In the genomic region with DNA sequence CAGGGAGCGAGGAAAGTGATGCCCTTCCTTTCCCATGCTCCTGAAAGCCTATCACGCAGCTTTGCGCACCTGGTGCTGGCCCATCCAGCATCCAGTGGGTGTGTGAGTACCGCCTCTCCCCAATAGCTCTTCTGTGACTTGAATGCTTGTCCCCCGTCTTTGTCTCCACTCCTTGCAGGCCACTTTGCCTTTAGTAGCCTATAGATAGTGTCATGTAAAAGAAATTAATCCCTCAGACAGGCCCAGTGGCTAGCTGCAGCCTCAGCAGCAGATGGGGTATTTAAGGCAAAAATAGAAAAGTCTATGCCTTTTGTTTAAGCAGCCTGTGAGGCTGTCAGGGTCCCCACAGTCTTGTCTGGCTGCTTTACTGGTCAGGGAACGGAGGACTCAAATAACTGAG, we compare ENCODE assay signal across 27 mouse cellular contexts.
DNase-seq lines count a peak whose midpoint lies in the region; ATAC-seq and TF ChIP-seq lines count a peak whose summit lies in the region.
"Had no signal": no experiment of that assay in that cellular context is flagged by ENCODE, and none has a peak within 500 bp of the region (broad histone marks: within the 10 kb centered on the region; RNA-seq: fewer than 3 reads in every experiment).

No protein-coding gene starts in this region.

- H3K4me3 ChIP-seq in forebrain, embryonic 11.5 days (ENCODE audit: low read depth, low read length) = no peak overlapping the region
- H3K4me3 ChIP-seq in forebrain, postnatal 0 days (ENCODE audit: low read depth, low read length) = no peak overlapping the region
- no peak overlapping the region for H3K4me3 ChIP-seq in neural tube, embryonic 12.5 days
- H3K4me3 ChIP-seq in neural tube, embryonic 15.5 days (replicated peaks) = no peak overlapping the region
- no peak overlapping the region for H3K4me3 ChIP-seq in midbrain, embryonic 12.5 days
- H3K4me3 ChIP-seq: embryonic facial prominence, embryonic 12.5 days had no signal

- no peaks in the 10 kb centered on the region for H3K9me3 ChIP-seq in forebrain, embryonic 11.5 days (ENCODE audit: control insufficient read depth, low read length)
- H3K9me3 ChIP-seq in forebrain, postnatal 0 days (ENCODE audit: low read length) = no peaks in the 10 kb centered on the region
- H3K9me3 ChIP-seq in neural tube, embryonic 12.5 days = no peaks in the 10 kb centered on the region
- no peaks in the 10 kb centered on the region for H3K9me3 ChIP-seq in neural tube, embryonic 15.5 days (replicated peaks)
- H3K9me3 ChIP-seq in midbrain, embryonic 12.5 days = no peaks in the 10 kb centered on the region
- H3K9me3 ChIP-seq: embryonic facial prominence, embryonic 12.5 days had no signal

- peak overlapping the region; percentile 35 for H3K9ac ChIP-seq in forebrain, embryonic 11.5 days (ENCODE audit: low read length)
- H3K9ac ChIP-seq in forebrain, postnatal 0 days = no peak overlapping the region
- no peak overlapping the region for H3K9ac ChIP-seq in neural tube, embryonic 12.5 days
- H3K9ac ChIP-seq in neural tube, embryonic 15.5 days (replicated peaks) = no peak overlapping the region
- H3K9ac ChIP-seq in midbrain, embryonic 12.5 days (replicated peaks) = no peak overlapping the region
- H3K9ac ChIP-seq: embryonic facial prominence, embryonic 12.5 days; liver, postnatal 0 days had no signal

- peak overlapping the region; percentile 6; the same call in 1 of the 2 replicates for H3K27ac ChIP-seq in forebrain, embryonic 11.5 days (ENCODE audit: low read depth, low read length)
- H3K27ac ChIP-seq in forebrain, postnatal 0 days (ENCODE audit: low read depth, low read length) = no peak overlapping the region
- H3K27ac ChIP-seq in neural tube, embryonic 12.5 days = no peak overlapping the region
- H3K27ac ChIP-seq in neural tube, embryonic 15.5 days (replicated peaks) = no peak overlapping the region
- peak overlapping the region; percentile 67 for H3K27ac ChIP-seq in midbrain, embryonic 12.5 days (replicated peaks)
- H3K27ac ChIP-seq: embryonic facial prominence, embryonic 12.5 days had no signal

- no peaks in the 10 kb centered on the region for H3K27me3 ChIP-seq in forebrain, embryonic 11.5 days (ENCODE audit: control insufficient read depth, insufficient read depth, low read length)
- H3K27me3 ChIP-seq in forebrain, postnatal 0 days (ENCODE audit: insufficient read depth, low read length) = no peaks in the 10 kb centered on the region; the same call in 1 of the 2 replicates
- no peaks in the 10 kb centered on the region for H3K27me3 ChIP-seq in neural tube, embryonic 12.5 days (replicated peaks)
- H3K27me3 ChIP-seq in neural tube, embryonic 15.5 days (replicated peaks) = no peaks in the 10 kb centered on the region
- no peaks in the 10 kb centered on the region for H3K27me3 ChIP-seq in midbrain, embryonic 12.5 days
- H3K27me3 ChIP-seq: embryonic facial prominence, embryonic 12.5 days; Patski had no signal

- 52% methylated on average over 6 of the region's 6 CpGs for WGBS in forebrain, embryonic 11.5 days
- 48% methylated on average over 6 of the region's 6 CpGs for WGBS in forebrain, postnatal 0 days
- WGBS in neural tube, embryonic 12.5 days = 45% methylated on average over 6 of the region's 6 CpGs
- WGBS in neural tube, embryonic 15.5 days = 45% methylated on average over 6 of the region's 6 CpGs
- WGBS in midbrain, embryonic 12.5 days = 43% methylated on average over 6 of the region's 6 CpGs

- no peak for TF ChIP-seq CTCF in forebrain, postnatal 0 days (IDR thresholded peaks at IDR 0.05; ENCODE audit: low read depth)

- H3K36me3 ChIP-seq in forebrain, embryonic 11.5 days (ENCODE audit: control insufficient read depth, insufficient read depth, low read length) = no peaks in the 10 kb centered on the region
- no peaks in the 10 kb centered on the region for H3K36me3 ChIP-seq in forebrain, postnatal 0 days (ENCODE audit: insufficient read depth)
- H3K36me3 ChIP-seq in neural tube, embryonic 12.5 days = no peaks in the 10 kb centered on the region
- H3K36me3 ChIP-seq in neural tube, embryonic 15.5 days = no peaks in the 10 kb centered on the region
- no peaks in the 10 kb centered on the region for H3K36me3 ChIP-seq in midbrain, embryonic 12.5 days
- H3K36me3 ChIP-seq: embryonic facial prominence, embryonic 12.5 days had no signal

- no peak overlapping the region for H3K4me2 ChIP-seq in forebrain, embryonic 11.5 days (ENCODE audit: low read depth, low read length, severe bottlenecking)
- no peak overlapping the region for H3K4me2 ChIP-seq in forebrain, postnatal 0 days (ENCODE audit: low read depth)
- H3K4me2 ChIP-seq in neural tube, embryonic 12.5 days (replicated peaks) = no peak overlapping the region
- H3K4me2 ChIP-seq in neural tube, embryonic 15.5 days = no peak overlapping the region
- no peak overlapping the region for H3K4me2 ChIP-seq in midbrain, embryonic 12.5 days (replicated peaks)
- H3K4me2 ChIP-seq: embryonic facial prominence, embryonic 12.5 days; heart, embryonic 11.5 days had no signal

- peak; percentile 54 for ATAC-seq in forebrain, embryonic 11.5 days (replicated peaks; ENCODE audit: low FRiP score)
- ATAC-seq in forebrain, postnatal 0 days = no peak
- ATAC-seq in neural tube, embryonic 12.5 days (ENCODE audit: low FRiP score, low read depth) = peak; percentile 76
- ATAC-seq in neural tube, embryonic 15.5 days (ENCODE audit: low FRiP score) = no peak
- peak; percentile 73 for ATAC-seq in midbrain, embryonic 12.5 days (ENCODE audit: low FRiP score, low read depth)
- no peak for ATAC-seq in erythroblast, adult 5-6 weeks (replicated peaks; ENCODE audit: low FRiP score, poor library complexity, severe bottlenecking)
- ATAC-seq: CD4-positive, CD25-positive, alpha-beta regulatory T cell, adult 4 months; inflammation-experienced regulatory T-cells, adult 6 months; liver, postnatal 0 days; Patski had no signal

- H3K4me1 ChIP-seq in forebrain, embryonic 11.5 days (replicated peaks; ENCODE audit: control insufficient read depth, insufficient read depth, low read length) = peaks cover 9% of the 10 kb centered on the region
- H3K4me1 ChIP-seq in forebrain, postnatal 0 days (ENCODE audit: insufficient read depth) = 0 out of 2 replicates have a peak, but pooled peaks cover 5% of the 10 kb centered on the region
- peaks cover 26% of the 10 kb centered on the region for H3K4me1 ChIP-seq in neural tube, embryonic 12.5 days
- peaks cover 29% of the 10 kb centered on the region for H3K4me1 ChIP-seq in neural tube, embryonic 15.5 days
- H3K4me1 ChIP-seq in midbrain, embryonic 12.5 days = peaks cover 25% of the 10 kb centered on the region

- no peak for DNase-seq in forebrain, embryonic 11.5 days (ENCODE audit: low spot score)
- no peak for DNase-seq in forebrain, postnatal 0 days
- no peak for DNase-seq in natural killer cell, adult 2 months (ENCODE audit: low spot score in 2 of 2)
- DNase-seq in right cerebral cortex, postnatal 14 days = no peak
- DNase-seq: adrenal gland, postnatal 10 days; cerebellum, adult 11 months; cerebellum, postnatal 10 days; gastrocnemius, postnatal 25 days; heart, postnatal 14 days; kidney, adult 2 months; kidney, postnatal 25 days; left cerebral cortex, postnatal 4 days; liver; liver, postnatal 0 days; lung, postnatal 10 days; spleen, adult 18-20 months; thymus, adult 18-20 months; thymus, postnatal 4 days had no signal

Comparison
In these comparisons a context has a peak if more than half of its experiments do, and no peak if none do; other contexts are left out.
1. ATAC-seq: peak in forebrain, embryonic 11.5 days (single experiment), neural tube, embryonic 12.5 days (single experiment) and midbrain, embryonic 12.5 days (single experiment); none in forebrain, postnatal 0 days (single experiment), neural tube, embryonic 15.5 days (single experiment) and erythroblast, adult 5-6 weeks (single experiment).
2. H3K27ac ChIP-seq: peak in forebrain, embryonic 11.5 days (single experiment) and midbrain, embryonic 12.5 days (single experiment); none in forebrain, postnatal 0 days (single experiment), neural tube, embryonic 12.5 days (single experiment) and neural tube, embryonic 15.5 days (single experiment).